Mouse (Mus musculus) spleen, adult 12 weeks (tissue): ENCODE measurements around the gene Tpx2.

Source experiments
- DNase-seq: peaks from one replicate; pipeline ENCODE4 v3.0.0; 2022; ENCODE audit warnings: low spot score

Tpx2 gene

GRCm38 (mm10) chr2:152862638-152863037, 14.9 kb downstream of the Tpx2 start:
- no peak for DNase-seq

- no peak for DNase-seq
These were observed 15.6 kb downstream of the Tpx2 start for GRCm38 (mm10) chr2:152863346-152863745.

GRCm38 (mm10) chr2:152878239-152878638, 30.5 kb downstream of the Tpx2 start:
- no peak for DNase-seq

GRCm38 (mm10) chr2:152880898-152881297, 33.1 kb downstream of the Tpx2 start:
- no peak for DNase-seq

- no peak for DNase-seq
These were observed 36.4 kb downstream of the Tpx2 start for GRCm38 (mm10) chr2:152884101-152884645.

GRCm38 (mm10) chr2:152887230-152887629, 39.5 kb downstream of the Tpx2 start:
- DNase-seq, result no peak

- DNase-seq, result no peak
These were observed 41.0 kb downstream of the Tpx2 start for GRCm38 (mm10) chr2:152888774-152889173.

GRCm38 (mm10) chr2:152895834-152896233, 48.1 kb downstream of the Tpx2 start:
- no peak for DNase-seq

GRCm38 (mm10) chr2:152896926-152897325, 49.2 kb downstream of the Tpx2 start:
- no peak for DNase-seq

GRCm38 (mm10) chr2:152899011-152899410, 51.2 kb downstream of the Tpx2 start:
- DNase-seq, result no peak

- no peak for DNase-seq
These were observed 53.5 kb downstream of the Tpx2 start for GRCm38 (mm10) chr2:152901296-152901695.

- DNase-seq, result no peak
These were observed 54.9 kb downstream of the Tpx2 start for GRCm38 (mm10) chr2:152902658-152903057.

GRCm38 (mm10) chr2:152903586-152903985, 55.8 kb downstream of the Tpx2 start:
- DNase-seq, result no peak

GRCm38 (mm10) chr2:152904127-152904643, 56.4 kb downstream of the Tpx2 start:
- no peak for DNase-seq

- DNase-seq, result no peak
These were observed 57.5 kb downstream of the Tpx2 start for GRCm38 (mm10) chr2:152905036-152905829.

GRCm38 (mm10) chr2:152906274-152907037, 58.7 kb downstream of the Tpx2 start:
- no peak for DNase-seq

GRCm38 (mm10) chr2:152907114-152907943, 59.6 kb downstream of the Tpx2 start:
- no peak for DNase-seq

- DNase-seq, result no peak
These were observed 62.1 kb downstream of the Tpx2 start for GRCm38 (mm10) chr2:152909848-152910247.

GRCm38 (mm10) chr2:152911031-152911430, 63.3 kb downstream of the Tpx2 start, which contains the start of gene Mylk2:
TSS of gene Mylk2 (plus strand) at chr2:152911352.
- no peak for DNase-seq

- DNase-seq, result no peak
These were observed 63.7 kb downstream of the Tpx2 start for GRCm38 (mm10) chr2:152911432-152911831.

GRCm38 (mm10) chr2:152913471-152913870, 65.7 kb downstream of the Tpx2 start:
- DNase-seq, result no peak
